Mouse (Mus musculus) ES-E14 (cell line): Measurements from ENCODE around the gene Serpinb13. TPM values are rescaled to one million over a fixed set of nuclear protein-coding genes. Genes with fewer than 3 reads are reported as not detected.

Experiments used
- DNase-seq: peaks from one replicate; pipeline ENCODE4 v3.0.0-alpha.2; 2013; ENCODE audit warnings: low read depth, low spot score
- H3K27ac ChIP-seq: 2 replicates; pipeline ENCODE4 v1.5.1; 2012; ENCODE audit warnings: low read depth, mild to moderate bottlenecking, low read length, moderate library complexity, mixed read lengths; ENCODE audit not compliant: poor library complexity, insufficient read depth, severe bottlenecking
- H3K36me3 ChIP-seq: 2 replicates; pipeline ENCODE4 v1.6.1; 2012; ENCODE audit warnings: mild to moderate bottlenecking, low read length, moderate library complexity, mixed read lengths; ENCODE audit not compliant: control insufficient read depth, poor library complexity, insufficient read depth, severe bottlenecking
- H3K4me1 ChIP-seq, 2 experiments: fragments of 150-350 bp in 1 of 2; sonication (generic) in 1 of 2; 2 replicates each; pipeline ENCODE4 v1.6.1; 2012; ENCODE audit warnings: low read length in 2 of 2, mild to moderate bottlenecking in 1 of 2, mixed read lengths in 1 of 2; ENCODE audit not compliant: control insufficient read depth in 2 of 2, insufficient read depth in 2 of 2, poor library complexity in 1 of 2
- H3K4me3 ChIP-seq, 2 experiments: fragments of 150-350 bp in 1 of 2; sonication (generic) in 1 of 2; 2 replicates each; pipeline ENCODE4 v1.5.1; 2012; ENCODE audit warnings: low read length in 2 of 2, low read depth in 1 of 2, mild to moderate bottlenecking in 1 of 2, mixed read lengths in 1 of 2; ENCODE audit not compliant: insufficient read depth in 1 of 2, poor library complexity in 1 of 2, severe bottlenecking in 1 of 2
- H3K9ac ChIP-seq: 2 replicates; pipeline ENCODE4 v1.6.1; 2012; ENCODE audit warnings: low read depth, mild to moderate bottlenecking, low read length, mixed read lengths; ENCODE audit not compliant: poor library complexity, insufficient read depth, severe bottlenecking
- H3K9me3 ChIP-seq: fragments of 150-350 bp; sonication (generic); 2 replicates; pipeline ENCODE4 v1.6.1; 2012; ENCODE audit warnings: low read depth, mild to moderate bottlenecking, low read length; ENCODE audit not compliant: control insufficient read depth, insufficient read depth
- CHD2 ChIP-seq: IDR thresholded peaks from 2 replicates; pipeline ENCODE4 v1.6.1; 2014; ENCODE audit warnings: mild to moderate bottlenecking, low read depth, low read length, inconsistent platforms
- HCFC1 ChIP-seq: IDR thresholded peaks from 2 replicates; pipeline ENCODE4 v1.6.1; 2012; ENCODE audit warnings: low read length, inconsistent platforms, borderline replicate concordance; ENCODE audit not compliant: insufficient read depth
- MAFK ChIP-seq: IDR thresholded peaks from 2 replicates; pipeline ENCODE4 v1.6.1; 2014; ENCODE audit warnings: mild to moderate bottlenecking, low read depth, low read length, inconsistent platforms; ENCODE audit not compliant: insufficient read depth
- ZC3H11A ChIP-seq: IDR thresholded peaks from 2 replicates; pipeline ENCODE4 v1.6.1; 2012; ENCODE audit warnings: low read depth, mild to moderate bottlenecking, inconsistent platforms, low read length, borderline replicate concordance
- ZNF384 ChIP-seq: IDR thresholded peaks from 2 replicates; pipeline ENCODE4 v1.6.1; 2012; ENCODE audit warnings: low read depth, low read length, inconsistent platforms
- in situ Hi-C, 2 experiments: fragments of 600-800 bp; cut with MboI; formaldehyde crosslinking; loops; one replicate each; pipeline ENCODE4 v1.15.1; 2025; ENCODE audit warnings: low sequenced_read_pairs in 2 of 2, inconsistent platforms in 1 of 2; ENCODE audit not compliant: unreplicated experiment in 2 of 2
- total RNA-seq: library from RNA; depleted of rRNA; stranded (reverse); fragments of 300-350 nt; gene quantifications from 2 replicates; pipeline ENCODE4 v1.2.3, GENCODE M21; 2012

Gene Serpinb13
- total RNA-seq, 1 experiment: not detected

DNA sequence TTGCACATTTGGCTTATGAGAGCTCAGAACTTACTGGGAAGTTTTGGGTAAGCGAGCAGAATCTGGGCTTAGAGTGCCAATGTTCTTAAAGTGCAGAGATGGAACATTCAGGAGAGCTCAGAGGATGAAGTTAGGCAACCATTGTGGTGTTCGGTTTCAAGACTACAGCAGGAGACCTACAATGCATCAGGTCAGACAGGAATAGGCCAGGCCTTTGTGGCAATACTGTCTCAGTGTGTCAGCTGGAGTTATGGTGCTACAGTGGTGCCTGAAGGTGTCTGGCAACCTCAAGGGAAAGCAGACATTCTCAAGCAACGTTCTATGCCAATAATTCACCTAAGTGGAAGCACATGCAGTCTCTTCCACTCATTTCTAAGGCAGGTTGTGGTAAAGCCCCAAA, 20.8 kb upstream of the Serpinb13 start:
- in situ Hi-C loops: no loop called here
- Histone ChIP-seq H3K4me3 (no peak overlapping the region), H3K27ac (no peak overlapping the region)

DNA sequence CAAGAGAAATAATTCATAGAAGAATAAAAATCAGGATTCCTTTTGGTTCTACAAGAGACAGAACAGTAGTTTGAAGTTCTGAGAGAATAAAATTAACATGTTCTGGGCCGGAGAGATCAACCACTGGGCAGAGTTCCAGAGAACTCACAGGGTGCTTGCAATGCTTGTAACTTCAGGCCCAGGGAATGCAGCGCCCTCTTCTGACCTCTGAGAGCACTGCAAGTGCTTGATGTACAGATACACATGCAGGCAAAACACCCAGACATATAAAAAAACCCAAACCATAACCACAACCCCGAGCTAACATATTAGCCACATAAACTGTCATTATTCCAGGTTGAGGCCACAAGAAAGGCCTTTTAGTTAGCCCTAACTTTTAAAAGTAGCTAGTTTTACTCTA, 19.8 kb upstream of the Serpinb13 start:
- H3K9me3 ChIP-seq: no peaks in the 10 kb centered on the region
- in situ Hi-C loops: no loop called here
- no peaks in the 10 kb centered on the region for H3K4me1 ChIP-seq
- no peak for TF ChIP-seq MAFK
- no peaks in the 10 kb centered on the region for H3K36me3 ChIP-seq
- H3K4me3 ChIP-seq: no peak overlapping the region
- no peak overlapping the region for H3K27ac ChIP-seq
- DNase-seq: peak; percentile 15
- no peak overlapping the region for H3K9ac ChIP-seq

More for the DNA sequence above, 20.8 kb upstream of the Serpinb13 start:
- TF ChIP-seq ZC3H11A: no peak
- no peak for TF ChIP-seq HCFC1
- TF ChIP-seq MAFK: no peak
- no peak for TF ChIP-seq ZNF384
- TF ChIP-seq CHD2: no peak
- no peaks in the 10 kb centered on the region for H3K4me1 ChIP-seq
- H3K9ac ChIP-seq: no peak overlapping the region
- no peak for DNase-seq
- H3K9me3 ChIP-seq: no peaks in the 10 kb centered on the region
- no peaks in the 10 kb centered on the region for H3K36me3 ChIP-seq

- Histone ChIP-seq H3K9ac (no peak overlapping the region), H3K4me1 (no peaks in the 10 kb centered on the region), H3K4me3 (no peak overlapping the region), H3K27ac (no peak overlapping the region), H3K9me3 (no peaks in the 10 kb centered on the region), H3K36me3 (no peaks in the 10 kb centered on the region)
- TF ChIP-seq ZC3H11A (no peak), ZNF384 (no peak), MAFK (no peak), CHD2 (no peak), HCFC1 (no peak)
- DNase-seq: no peak
- in situ Hi-C loops: no loop called here
These were observed 2.3 kb downstream of the Serpinb13 start for GRCm38 (mm10) chr1:106983092-106983491.

GRCm38 (mm10) chr1:106983865-106984264, 3.1 kb downstream of the Serpinb13 start:
- no peak for DNase-seq
- H3K9ac ChIP-seq: no peak overlapping the region
- no peaks in the 10 kb centered on the region for H3K4me1 ChIP-seq
- H3K4me3 ChIP-seq: no peak overlapping the region
- in situ Hi-C loops: no loop called here
- no peak overlapping the region for H3K27ac ChIP-seq
- H3K9me3 ChIP-seq: no peaks in the 10 kb centered on the region
- no peak for TF ChIP-seq CHD2
- TF ChIP-seq ZC3H11A: no peak
- no peak for TF ChIP-seq ZNF384
- TF ChIP-seq HCFC1: no peak
- no peak for TF ChIP-seq MAFK
- no peaks in the 10 kb centered on the region for H3K36me3 ChIP-seq

DNA sequence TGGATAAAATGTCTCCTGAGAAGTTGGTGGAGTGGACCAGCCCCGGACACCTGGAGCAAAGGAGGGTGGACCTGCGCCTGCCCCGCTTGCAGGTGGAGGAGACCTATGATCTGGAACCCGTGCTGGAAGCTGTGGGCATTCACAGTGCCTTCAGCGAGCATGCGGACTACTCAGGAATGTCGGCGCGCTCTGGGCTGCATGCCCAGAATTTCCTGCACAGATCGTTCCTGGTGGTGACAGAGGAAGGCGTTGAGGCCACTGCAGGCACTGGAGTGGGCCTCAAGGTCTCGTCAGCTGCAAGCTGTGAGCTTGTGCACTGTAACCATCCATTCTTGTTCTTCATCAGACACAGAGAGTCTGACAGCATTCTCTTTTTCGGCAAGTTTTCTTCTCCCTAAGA, 19.6 kb downstream of the Serpinb13 start:
- Histone ChIP-seq H3K4me3 (no peak overlapping the region), H3K9me3 (no peaks in the 10 kb centered on the region), H3K36me3 (no peaks in the 10 kb centered on the region), H3K9ac (no peak overlapping the region), H3K4me1 (no peaks in the 10 kb centered on the region), H3K27ac (no peak overlapping the region)
- in situ Hi-C loops: no loop called here
- DNase-seq: no peak
- TF ChIP-seq HCFC1 (no peak), MAFK (no peak), ZNF384 (no peak), ZC3H11A (no peak), CHD2 (no peak)
